Mouse (Mus musculus): ENCODE data around the gene Grm5.

DNA sequence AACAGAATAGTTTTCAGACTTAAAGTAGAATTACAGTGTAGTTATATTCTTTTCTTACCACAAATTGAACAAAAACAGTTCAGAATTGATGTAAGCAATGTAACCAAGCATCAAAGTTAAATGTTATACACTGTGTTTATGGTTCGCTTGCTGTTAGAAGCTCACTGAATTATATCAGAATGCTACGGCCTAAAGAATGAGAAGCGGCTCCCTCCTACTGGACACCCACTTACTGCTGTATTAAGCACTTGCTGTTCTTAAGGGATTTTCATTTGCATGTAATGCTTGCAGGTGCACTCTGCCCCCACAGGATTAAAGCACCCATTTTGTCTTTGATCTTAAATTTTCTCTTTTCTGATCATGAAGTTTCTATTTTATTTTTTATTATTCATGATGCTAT is 66.6 kb downstream of the Grm5 start:
- TF ChIP-seq CTCF (IDR thresholded peaks at IDR 0.05) (no peak), EP300 (IDR thresholded peaks at IDR 0.05) (no peak)
